Mouse (Mus musculus) spleen, adult 18-20 months (tissue): ENCODE data around the gene Rsg1.

ENCODE experiments used
- DNase-seq, 2 experiments: peaks; one replicate each; pipeline ENCODE4 v3.0.0; 2022; ENCODE audit warnings: mixed read lengths in 2 of 2

Rsg1 gene

GRCm38 (mm10) chr4:141248614-141248978 lies 34.8 kb downstream of the Rsg1 start:
- DNase-seq = no peak

GRCm38 (mm10) chr4:141249383-141249782 lies 35.6 kb downstream of the Rsg1 start:
- DNase-seq = no peak

- DNase-seq = no peak
Observed at GRCm38 (mm10) chr4:141251071-141251470, 37.3 kb downstream of the Rsg1 start.

GRCm38 (mm10) chr4:141252641-141253040 lies 38.9 kb downstream of the Rsg1 start:
- DNase-seq = no peak

- no peak for DNase-seq
Observed at GRCm38 (mm10) chr4:141254234-141254633, 40.5 kb downstream of the Rsg1 start.

GRCm38 (mm10) chr4:141257440-141257839 lies 43.7 kb downstream of the Rsg1 start:
- DNase-seq = no peak

DNA sequence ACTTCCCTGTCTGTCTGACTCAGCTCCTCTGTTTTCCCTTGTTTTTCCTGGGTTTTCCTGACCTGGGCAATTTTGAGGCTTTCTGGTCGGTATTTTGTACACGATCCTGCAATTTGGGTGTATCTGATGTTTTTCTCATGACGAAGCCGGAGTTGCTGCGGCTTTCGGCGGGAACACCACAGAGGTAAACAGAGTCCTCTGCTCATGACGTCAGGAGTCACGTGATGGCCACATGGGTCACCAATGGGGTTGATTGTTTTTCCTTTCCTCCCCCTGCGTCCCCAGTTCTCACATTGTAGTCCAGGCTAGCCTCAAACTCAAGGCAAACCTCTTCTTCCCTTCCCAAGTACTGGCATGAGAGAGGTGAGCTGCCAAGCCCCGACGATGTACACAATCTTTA lies 45.7 kb downstream of the Rsg1 start:
- no peak for DNase-seq

DNA sequence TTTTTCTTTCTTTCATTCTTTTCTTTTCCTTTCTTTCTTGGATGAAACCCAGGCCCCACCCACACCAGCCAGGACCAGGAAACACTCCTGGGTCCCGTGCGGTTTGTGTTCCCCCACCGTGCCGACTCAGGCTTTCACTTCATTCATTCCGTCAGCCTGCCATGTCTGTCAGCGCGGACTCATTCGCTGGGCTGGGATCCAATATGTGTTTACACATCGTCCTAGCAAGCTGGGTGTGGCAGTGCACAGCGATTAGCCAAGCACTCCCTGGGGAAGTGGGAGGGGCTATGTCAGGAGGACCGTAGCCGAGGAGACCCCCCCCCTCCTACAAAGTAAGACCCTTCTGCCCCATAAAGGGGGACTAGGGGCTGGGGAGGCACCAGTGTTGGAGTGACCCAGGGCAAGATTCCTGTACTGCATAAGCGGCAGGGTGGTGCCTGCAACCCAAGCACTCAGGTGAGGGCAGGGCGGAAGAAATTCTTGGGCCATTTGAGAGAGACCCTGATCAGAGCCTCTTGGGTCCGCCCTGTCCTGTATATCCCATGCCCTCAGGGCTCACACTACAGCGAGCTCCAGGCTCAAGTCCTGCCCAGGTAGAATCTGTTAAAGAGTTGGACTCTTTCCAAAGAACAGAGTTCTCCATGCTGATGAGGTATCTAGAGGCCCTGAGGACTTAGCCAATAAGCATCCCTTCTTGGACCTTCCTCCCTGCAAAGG lies 46.4 kb downstream of the Rsg1 start:
- DNase-seq = no peak

DNA sequence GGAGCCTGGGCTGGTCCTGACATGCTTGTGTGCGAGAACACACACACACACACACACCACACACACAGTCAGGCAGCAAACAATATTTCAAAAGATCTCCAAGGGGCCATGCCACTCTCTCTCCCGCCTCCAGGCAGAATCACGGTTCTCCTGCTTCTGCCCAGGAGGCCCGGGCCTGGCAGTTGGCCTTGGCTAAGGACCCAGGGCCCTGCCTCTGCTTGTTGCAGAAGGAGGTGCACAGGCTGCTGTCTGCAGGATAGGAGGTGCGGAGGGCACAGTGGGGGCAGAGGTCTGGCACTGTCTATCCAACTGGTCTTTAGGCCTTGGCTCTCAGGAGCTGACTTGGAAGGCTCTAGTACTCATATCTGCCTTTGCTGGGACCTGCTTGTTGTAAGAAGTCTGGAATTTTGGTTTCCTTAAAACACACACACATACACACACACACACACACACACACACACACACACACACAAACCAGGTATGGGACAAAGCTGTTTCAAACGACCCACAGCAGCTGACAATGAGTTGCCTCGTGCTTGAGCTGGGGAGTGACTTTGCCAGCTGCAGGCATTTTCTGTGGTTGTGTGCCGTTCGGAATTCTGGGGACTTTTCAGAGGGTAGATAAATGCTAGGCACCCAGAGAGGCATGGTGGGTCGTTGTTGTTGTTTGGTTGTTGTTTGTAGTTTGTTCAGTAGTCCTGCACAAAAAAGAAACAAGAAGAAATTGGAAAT lies 49.3 kb downstream of the Rsg1 start:
- DNase-seq = no peak

GRCm38 (mm10) chr4:141265979-141266637 lies 52.4 kb downstream of the Rsg1 start:
- DNase-seq = no peak

- no peak for DNase-seq
Observed at GRCm38 (mm10) chr4:141267250-141267649, 53.5 kb downstream of the Rsg1 start.

DNA sequence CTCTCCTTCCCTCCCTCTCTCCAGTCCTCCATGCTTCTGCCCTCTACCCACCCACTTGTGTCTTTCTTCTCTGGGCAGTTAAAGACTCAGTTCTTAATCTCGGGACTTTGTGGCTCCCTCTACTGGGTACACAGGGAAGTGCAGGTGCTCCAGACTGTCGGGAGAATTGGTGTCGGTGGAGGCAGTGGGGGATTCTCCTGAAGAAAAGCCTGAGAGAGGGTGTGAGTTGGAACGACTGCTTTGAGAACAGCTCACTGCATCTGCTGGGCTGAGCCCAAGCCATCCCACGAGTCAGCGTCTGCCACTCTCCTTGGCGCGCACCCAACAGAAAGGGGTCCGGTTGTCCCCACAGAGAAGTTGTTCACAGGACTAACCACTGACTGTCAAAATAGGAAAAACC lies 54.1 kb downstream of the Rsg1 start:
- DNase-seq = peak in 1 of 2 experiments; percentile 45

GRCm38 (mm10) chr4:141268350-141268749 lies 54.6 kb downstream of the Rsg1 start:
- no peak for DNase-seq

GRCm38 (mm10) chr4:141269080-141269479 lies 55.3 kb downstream of the Rsg1 start:
- DNase-seq = no peak

DNA sequence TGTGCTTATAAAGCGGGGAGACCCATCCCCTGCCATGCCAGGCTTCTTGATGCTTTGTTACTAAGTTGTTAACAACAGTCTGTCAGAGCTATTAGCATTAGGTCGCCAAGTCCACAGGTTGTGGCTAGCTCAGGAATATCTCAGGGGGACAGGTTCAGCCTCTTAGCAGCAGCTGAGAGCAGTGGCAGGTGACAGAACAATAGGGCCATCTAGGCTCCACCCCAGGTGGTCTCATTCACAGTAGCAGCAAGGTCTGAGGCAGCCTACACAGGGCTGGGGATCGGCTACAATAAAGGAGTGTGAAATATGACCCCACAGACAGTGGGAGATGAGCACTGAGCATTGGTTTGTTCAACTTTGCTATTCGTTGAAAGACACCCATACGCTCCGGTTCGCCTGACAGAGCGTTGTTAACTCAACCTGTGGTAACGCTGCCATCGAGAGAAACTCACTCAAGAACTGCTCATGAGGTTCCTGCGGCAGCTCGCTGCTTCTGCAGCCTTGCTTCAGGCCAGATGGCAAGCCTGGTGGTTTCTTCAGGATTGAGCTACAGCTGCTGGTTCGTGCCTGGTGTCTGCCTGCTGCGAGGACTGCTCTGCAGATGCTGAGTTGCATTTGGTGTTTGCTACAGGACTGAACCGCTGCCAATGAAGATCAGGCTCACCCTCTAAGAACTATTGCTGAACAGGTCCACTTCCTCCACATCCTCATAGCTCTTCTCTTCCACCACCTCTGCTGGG lies 56.6 kb downstream of the Rsg1 start:
- DNase-seq = no peak

DNA sequence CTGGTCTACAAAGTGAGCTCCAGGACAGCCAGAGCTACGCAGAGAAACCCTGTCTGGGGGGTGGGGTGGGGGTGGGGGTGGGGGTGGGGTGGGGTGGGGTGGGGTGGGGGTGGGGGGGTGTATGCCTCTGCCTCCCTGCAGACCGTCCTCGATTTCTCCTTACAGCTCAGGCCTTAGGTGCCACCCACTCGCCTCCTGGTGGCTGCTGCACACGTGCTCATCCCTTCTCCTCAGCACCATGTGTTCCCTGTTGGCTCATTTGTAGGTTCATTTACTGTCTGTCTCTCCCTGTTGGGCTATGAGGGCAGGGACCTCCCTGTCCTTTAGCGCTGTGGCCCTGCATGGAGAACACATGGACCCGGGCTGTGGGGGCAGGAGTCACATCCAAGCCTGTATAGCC lies 57.5 kb downstream of the Rsg1 start:
- no peak for DNase-seq

GRCm38 (mm10) chr4:141271721-141272120 lies 58.0 kb downstream of the Rsg1 start:
- DNase-seq = no peak

GRCm38 (mm10) chr4:141272878-141273277 lies 59.1 kb downstream of the Rsg1 start:
- DNase-seq = no peak

DNA sequence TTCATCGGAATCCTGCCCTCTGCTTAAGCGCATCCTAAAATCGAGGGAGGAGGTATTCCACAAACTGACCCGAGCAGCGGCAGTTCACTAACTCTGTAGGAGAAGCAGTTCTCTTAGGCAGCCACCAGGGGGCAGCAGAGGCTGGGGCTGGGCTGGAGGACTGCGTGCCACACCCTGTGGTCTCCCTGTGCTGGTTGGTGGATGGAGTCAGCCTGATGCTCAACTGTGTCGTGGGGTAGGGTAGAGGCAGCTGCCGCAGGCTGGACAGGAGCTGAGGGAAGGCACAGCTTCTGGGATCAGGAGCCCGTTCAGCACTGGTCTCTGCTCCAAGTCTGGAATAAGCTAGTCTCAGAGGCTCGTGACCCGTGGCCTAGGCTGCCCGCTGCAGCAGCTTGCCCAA lies 59.5 kb downstream of the Rsg1 start:
- DNase-seq = peak; percentile 56 to 81

- no peak for DNase-seq
Observed at GRCm38 (mm10) chr4:141274485-141275341, 61.0 kb downstream of the Rsg1 start.
